Mouse (Mus musculus) cerebellum, postnatal 25 days (tissue): Measurements from ENCODE around the gene A630001G21Rik.

ENCODE experiments used
- DNase-seq, 2 experiments: peaks; one replicate each; pipeline ENCODE4 v3.0.0; 2021; ENCODE audit warnings: mixed read lengths in 2 of 2

Gene A630001G21Rik

DNA sequence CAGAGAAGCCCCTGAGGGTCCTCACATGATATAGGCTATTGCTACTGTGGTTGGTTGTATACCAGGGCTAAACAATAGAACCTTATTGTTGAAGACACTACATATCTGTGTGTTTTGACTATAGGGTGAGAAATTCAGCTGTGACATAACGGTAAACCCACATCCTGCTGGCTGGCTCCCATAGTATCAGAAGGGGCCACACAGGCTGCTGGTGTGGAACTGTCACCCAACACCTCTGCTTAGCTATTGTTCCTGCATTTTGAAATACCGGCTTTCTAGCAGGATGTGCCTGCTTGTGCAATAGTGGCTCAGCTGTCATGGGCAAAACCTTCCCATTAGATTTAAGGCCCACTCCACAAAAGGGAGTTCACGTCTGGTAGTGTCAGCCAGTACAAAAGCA is 45.9 kb downstream of the A630001G21Rik start:
- no peak for DNase-seq

GRCm38 (mm10) chr1:85730471-85730870 is 48.0 kb downstream of the A630001G21Rik start:
- DNase-seq = no peak

GRCm38 (mm10) chr1:85720220-85720893 is 58.1 kb downstream of the A630001G21Rik start:
- no peak for DNase-seq

DNA sequence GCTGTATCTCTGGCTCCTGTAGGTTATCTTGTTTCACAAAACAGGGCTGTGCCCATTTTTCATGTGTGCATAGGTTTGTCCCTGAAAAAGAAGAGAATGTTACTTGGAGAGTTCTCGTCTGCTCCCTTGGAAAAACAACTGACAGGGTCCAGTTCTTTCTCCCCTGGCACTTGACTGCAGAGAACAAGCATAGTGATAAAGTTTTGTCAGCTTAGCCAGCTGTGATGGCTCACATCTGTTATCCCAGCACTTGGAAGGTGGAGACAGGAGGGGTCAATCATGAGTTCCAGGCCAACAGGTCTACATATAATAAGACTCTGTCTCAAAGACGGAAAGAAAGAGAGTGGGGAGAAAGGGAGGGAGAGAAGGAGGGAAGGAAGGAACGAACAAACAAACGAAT is 59.4 kb downstream of the A630001G21Rik start:
- no peak for DNase-seq

- DNase-seq = no peak
Measured at GRCm38 (mm10) chr1:85716447-85717027, 61.9 kb downstream of the A630001G21Rik start.

- no peak for DNase-seq
Measured at GRCm38 (mm10) chr1:85714501-85714900, 63.9 kb downstream of the A630001G21Rik start.

- no peak for DNase-seq
Measured at GRCm38 (mm10) chr1:85706754-85707153, 71.7 kb downstream of the A630001G21Rik start.

GRCm38 (mm10) chr1:85705552-85705951 is 72.9 kb downstream of the A630001G21Rik start:
- no peak for DNase-seq

GRCm38 (mm10) chr1:85703245-85704186 is 74.9 kb downstream of the A630001G21Rik start:
- DNase-seq = peak; percentile 61 to 80

- no peak for DNase-seq
Measured at GRCm38 (mm10) chr1:85702531-85702930, 75.9 kb downstream of the A630001G21Rik start.

DNA sequence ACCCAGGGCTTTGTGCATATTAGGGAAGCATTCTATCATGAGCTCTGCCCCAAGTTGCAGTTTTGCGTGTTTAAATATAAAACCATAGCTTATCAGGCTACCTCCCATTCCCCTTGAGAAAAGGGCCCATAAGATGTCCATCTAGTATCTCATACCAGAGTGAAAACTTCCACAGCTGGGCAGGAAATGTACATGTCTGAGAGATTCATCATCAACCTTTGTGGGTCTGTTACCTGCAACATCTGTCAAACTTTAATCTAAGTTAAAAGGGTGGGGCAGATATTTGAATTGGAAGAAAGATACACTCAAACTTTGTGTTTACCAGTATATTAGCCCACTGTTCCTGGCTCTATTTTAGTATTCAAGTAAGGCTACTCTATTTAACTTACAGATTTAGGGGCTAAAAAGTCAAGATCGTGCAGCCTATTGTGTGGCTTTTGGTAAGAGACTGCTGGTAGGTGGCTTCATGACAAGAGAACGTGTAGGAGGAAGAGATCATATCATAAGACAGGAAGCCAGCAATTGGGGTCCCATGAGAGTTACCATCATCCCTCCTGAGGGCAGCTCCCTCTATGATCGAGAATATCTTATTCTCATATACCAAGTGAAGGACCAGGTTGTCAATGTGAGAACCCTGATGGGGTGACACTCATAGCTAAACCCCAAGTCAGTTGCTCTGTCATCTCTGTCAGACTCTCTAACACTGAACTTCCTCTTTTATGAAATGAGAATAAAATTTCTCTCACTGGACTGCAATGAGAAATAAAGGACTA is 80.5 kb downstream of the A630001G21Rik start:
- no peak for DNase-seq

DNA sequence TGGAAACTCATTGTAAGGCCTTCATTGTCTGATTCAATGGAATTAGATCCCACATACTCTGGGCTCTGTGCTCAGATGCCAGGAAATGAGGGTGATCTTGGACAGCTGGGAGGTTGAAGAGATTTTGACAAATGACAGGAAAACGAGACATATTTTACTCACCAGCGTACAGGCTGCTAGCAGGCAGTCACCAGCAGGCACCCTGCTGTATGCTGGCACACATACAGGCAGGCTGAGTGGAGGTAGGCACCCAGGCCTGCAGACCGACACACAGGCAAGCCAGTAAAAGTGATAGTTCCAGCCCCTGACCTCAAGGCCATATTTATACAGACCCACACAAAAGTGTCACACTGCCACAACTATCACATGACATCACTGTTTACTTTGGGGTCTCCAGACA is 82.8 kb downstream of the A630001G21Rik start:
- DNase-seq = peak in 1 of 2 experiments; percentile 3

GRCm38 (mm10) chr1:85693280-85693679 is 85.2 kb downstream of the A630001G21Rik start:
- DNase-seq = no peak

DNA sequence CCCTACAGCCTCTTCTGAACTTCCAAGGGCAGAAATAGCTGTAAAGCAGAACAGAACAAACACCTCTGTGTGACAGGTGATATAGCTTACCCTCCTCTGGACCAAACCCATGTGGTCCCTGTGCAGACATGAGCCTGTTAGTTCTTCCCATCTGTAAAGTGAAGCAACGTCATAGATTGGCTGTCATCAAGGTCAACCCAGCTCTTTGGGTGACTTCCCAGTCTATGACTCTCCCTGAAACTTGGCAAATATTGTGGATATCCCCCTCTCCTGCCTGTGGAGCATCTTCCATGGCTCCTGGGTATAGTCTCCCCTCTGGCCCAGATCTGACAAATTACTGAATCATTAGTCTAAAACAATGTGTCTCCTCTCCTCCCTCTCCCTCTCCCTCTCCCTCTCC is 86.2 kb downstream of the A630001G21Rik start:
- DNase-seq = no peak

DNA sequence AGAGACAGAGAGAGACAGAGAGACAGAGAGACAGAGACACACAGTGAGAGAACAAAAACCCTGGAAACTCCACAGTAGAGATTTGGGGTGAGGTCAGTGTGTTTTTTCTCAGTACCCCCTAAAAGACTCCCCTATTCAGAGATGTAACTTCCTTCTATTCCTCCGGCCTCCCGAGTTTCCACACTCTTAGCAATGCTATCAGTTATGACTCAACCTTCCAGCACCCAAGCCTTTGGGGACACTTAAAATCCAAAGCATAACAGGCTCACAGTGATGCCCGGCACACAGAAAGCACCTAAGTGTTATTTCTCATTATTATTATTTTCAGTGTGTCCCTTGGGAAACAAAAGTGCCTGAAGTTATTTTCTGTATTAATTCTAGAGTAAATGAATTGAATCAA is 87.9 kb downstream of the A630001G21Rik start:
- no peak for DNase-seq

DNA sequence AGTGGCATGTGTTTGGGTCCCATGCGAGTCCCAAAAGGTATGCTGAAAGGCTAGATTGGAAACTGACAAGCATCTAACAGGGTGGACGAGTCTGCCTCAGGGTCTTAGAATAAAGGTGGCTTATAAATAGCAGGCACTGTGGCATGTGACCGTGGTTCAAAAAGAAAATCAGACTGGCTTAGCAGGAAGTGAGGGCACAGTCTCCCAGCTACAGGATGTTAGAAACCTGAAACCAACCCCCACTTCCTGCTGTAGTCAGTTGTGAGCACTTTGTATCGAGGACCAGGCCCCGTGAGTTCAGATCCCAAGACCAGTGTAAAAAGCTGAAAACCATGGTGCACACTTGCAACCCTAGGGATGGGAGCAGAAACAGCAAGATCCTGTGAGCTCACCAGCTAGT is 91.1 kb downstream of the A630001G21Rik start:
- no peak for DNase-seq

DNA sequence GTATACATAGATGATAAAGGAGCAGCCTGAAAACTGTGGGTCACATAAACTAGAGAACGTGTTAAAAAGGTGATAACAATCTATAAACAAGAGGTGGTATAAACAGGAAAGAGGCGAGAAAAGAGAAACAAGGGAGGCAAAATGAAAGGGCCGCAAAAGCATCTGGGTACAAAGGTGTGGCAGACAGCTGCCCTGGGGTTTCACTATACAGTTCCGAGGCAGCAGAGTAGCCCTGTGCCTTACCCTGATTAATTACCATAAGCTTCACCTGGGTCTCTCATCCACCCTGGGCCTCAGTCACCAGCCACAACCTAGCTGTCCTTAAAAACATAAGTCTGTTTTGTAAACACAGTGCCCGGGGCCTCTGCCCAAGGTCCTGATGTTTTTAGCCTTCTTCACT is 91.8 kb downstream of the A630001G21Rik start:
- DNase-seq = no peak

DNA sequence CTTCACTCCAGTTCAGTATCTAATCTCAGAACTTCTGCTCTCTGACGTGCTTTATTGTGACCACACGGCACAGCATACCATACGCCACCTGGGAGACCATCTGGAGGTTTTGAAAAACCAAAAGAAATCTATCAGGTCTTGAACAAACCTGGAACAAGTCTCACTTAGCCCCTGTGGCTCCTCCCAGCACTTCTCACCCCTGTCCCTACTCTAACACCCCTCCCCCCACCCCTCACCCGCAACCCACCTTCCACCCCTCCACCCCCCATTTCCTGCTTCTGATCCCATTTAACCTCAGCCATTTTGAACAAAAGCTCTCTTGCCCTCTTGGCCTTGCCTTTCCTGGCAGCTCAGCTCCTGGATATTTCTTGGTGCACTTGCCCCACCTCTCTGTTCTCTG is 98.2 kb downstream of the A630001G21Rik start:
- DNase-seq = no peak
